Mouse (Mus musculus) kidney, adult 2 months (tissue): ENCODE results near the gene Rab39. TPM values are rescaled to one million over a fixed set of nuclear protein-coding genes. Genes with fewer than 3 reads are reported as not detected.

Experiments
- DNase-seq: peaks from one replicate; pipeline ENCODE4 v3.0.0; 2021
- H3K27ac ChIP-seq: fragments of 200-500 bp; 2 replicates; pipeline ENCODE4 v1.5.1; 2012; ENCODE audit warnings: low read depth, low read length, control low read depth, inconsistent platforms; ENCODE audit not compliant: insufficient read depth
- H3K27me3 ChIP-seq: fragments of 200-500 bp; replicated peaks from 2 replicates; pipeline ENCODE4 v1.6.1; 2012; ENCODE audit warnings: mild to moderate bottlenecking, moderate library complexity, low read length, inconsistent platforms; ENCODE audit not compliant: control insufficient read depth, insufficient read depth
- H3K36me3 ChIP-seq: fragments of 200-500 bp; 2 replicates; pipeline ENCODE4 v1.6.1; 2012; ENCODE audit warnings: mild to moderate bottlenecking, moderate library complexity, low read length, inconsistent platforms; ENCODE audit not compliant: control insufficient read depth, insufficient read depth
- H3K4me1 ChIP-seq: fragments of 200-500 bp; 2 replicates; pipeline ENCODE4 v1.6.1; 2011; ENCODE audit warnings: low read length; ENCODE audit not compliant: control insufficient read depth, insufficient read depth
- H3K4me3 ChIP-seq: fragments of 200-500 bp; 2 replicates; pipeline ENCODE4 v1.5.1; 2011; ENCODE audit warnings: mild to moderate bottlenecking, low read depth, low read length, control low read depth; ENCODE audit not compliant: insufficient read depth
- CTCF ChIP-seq: fragments of 200-500 bp; conservative IDR thresholded peaks from 2 replicates; pipeline ENCODE4 v1.5.1; 2011; ENCODE audit warnings: low read depth, mild to moderate bottlenecking, control low read depth, low read length, moderate library complexity, mixed read lengths; ENCODE audit not compliant: insufficient read depth, insufficient read length
- POLR2A ChIP-seq: fragments of 200-500 bp; IDR thresholded peaks from one replicate; pipeline ENCODE4 v1.6.1; 2011; ENCODE audit warnings: low read depth, low read length, control low read depth
- WGBS: fragments of 180-500 bp; shearing (Covaris S2); methylation state at CpG from one replicate; pipeline ENCODE4 v1.1.7; 2018; 5-methylcytosine and 5-hydroxymethylcytosine counted together
- polyA plus RNA-seq: library from polyadenylated mRNA; depleted of rRNA; stranded (reverse); fragments of >200 nt; gene quantifications from 2 replicates; pipeline ENCODE4 v1.2.3, GENCODE M21; 2012; rRNA removed

The Rab39 gene
- polyA plus RNA-seq, 1 experiment = 0.08 TPM

- no peaks in the 10 kb centered on the region for H3K36me3 ChIP-seq
- H3K27me3 ChIP-seq = no peaks in the 10 kb centered on the region
- peaks cover 11% of the 10 kb centered on the region for H3K4me1 ChIP-seq
- TF ChIP-seq POLR2A = no peak
- DNase-seq = peak; percentile 71
- H3K4me3 ChIP-seq = no peak within 1 kb of the TSS
- 61% methylated on average over 5 of the region's 5 CpGs for WGBS
- H3K27ac ChIP-seq = no peak within 1 kb of the TSS
Measured at GRCm38 (mm10) chr9:53669680-53670219, 36.3 kb downstream of the Rab39 start, which contains the start of gene Cul5. TSS of gene Cul5 (minus strand) at chr9:53670014.

DNA sequence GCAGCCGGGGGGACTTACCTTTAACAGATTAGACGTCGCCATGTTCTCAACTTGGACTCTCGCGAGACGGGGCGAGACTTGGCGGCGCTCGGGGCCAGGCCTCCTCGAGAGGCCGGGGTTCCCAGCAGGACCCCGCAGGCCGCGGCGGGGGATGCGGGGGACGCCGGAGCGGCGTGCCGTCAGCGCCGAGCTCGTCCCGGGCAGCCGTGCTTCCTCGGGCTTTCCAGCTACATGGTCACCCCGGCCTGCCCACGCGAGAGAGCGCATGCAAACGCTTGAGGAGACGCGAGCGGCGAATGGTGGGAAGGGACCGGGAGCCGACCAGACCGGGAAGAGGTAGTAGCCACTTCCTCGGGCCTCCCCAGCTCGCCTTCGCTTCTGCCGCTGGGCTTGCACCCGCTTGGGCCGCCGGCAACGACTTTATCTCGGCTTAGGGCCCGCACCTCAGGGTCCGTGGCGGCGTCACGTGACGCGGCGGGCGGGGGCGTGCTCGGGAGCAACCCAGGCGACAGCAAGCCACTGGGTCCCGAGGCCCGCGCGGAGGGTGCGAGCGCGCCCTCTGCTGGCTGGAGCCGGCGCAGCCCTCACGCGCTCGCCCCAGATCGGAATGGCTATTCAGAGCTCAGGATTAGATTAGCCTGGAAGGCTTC is 38.9 kb downstream of the Rab39 start:
- Histone ChIP-seq H3K4me1 (peaks cover 7% of the 10 kb centered on the region), H3K27me3 (no peaks in the 10 kb centered on the region), H3K36me3 (no peaks in the 10 kb centered on the region), H3K27ac (peak overlapping the region; percentile 91), H3K4me3 (peak overlapping the region; percentile 88)
- under 1% methylated on average over 74 of the region's 74 CpGs for WGBS
- TF ChIP-seq POLR2A (no peak), CTCF (peak; percentile 78)
- DNase-seq = peak; percentile 96

DNA sequence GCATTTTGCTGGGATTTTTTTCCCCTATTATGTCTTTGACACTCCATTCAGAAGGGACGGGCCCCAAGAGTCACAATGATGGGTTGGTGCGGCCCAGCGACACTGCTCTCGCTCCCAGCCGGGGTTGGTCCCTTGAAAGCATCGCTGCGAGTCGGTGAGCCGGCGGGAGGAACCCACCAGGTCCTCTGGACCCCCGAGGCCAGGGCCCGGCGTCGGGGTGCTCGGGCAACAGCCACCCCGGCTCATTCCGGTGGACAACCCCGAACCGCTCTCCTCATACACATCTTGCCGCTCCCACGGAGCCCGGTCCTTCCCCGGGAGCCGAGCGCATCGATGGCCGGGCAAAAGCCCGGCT is 39.4 kb downstream of the Rab39 start:
- H3K27ac ChIP-seq = peak overlapping the region; percentile 91; the same call in 1 of the 2 replicates
- WGBS = under 1% methylated on average over 28 of the region's 28 CpGs

DNA sequence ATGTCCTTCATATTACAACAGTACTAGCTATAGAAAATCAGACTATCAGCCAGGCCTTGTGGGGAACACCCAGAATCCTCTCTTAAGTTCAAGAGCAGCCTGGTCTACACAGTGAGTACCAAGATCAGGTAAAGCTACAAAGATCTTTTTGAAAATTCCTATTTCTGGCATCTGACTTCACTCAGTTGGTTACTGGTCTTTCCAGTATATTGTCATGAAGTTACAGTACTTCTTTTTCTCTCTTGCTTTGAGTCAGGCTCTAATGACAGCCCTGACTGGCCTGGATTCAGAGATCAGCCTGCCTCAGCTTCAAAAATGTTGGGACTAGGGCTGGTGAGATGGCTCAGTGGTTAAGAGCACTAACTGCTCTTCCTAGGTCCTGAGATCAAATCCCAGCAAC is 40.6 kb downstream of the Rab39 start:
- TF ChIP-seq POLR2A = no peak
- TF ChIP-seq CTCF = no peak
- Histone ChIP-seq H3K27me3 (no peaks in the 10 kb centered on the region), H3K27ac (no peak overlapping the region), H3K36me3 (no peaks in the 10 kb centered on the region), H3K4me3 (no peak overlapping the region), H3K4me1 (peaks cover 7% of the 10 kb centered on the region)
- DNase-seq = no peak

More for the DNA sequence above, 39.4 kb downstream of the Rab39 start:
- H3K4me1 ChIP-seq = peaks cover 7% of the 10 kb centered on the region
- no peaks in the 10 kb centered on the region for H3K27me3 ChIP-seq
- peak overlapping the region; percentile 88 for H3K4me3 ChIP-seq
- no peak for DNase-seq
- H3K36me3 ChIP-seq = no peaks in the 10 kb centered on the region
- TF ChIP-seq CTCF (no peak), POLR2A (no peak)

- Histone ChIP-seq H3K27me3 (no peaks in the 10 kb centered on the region), H3K4me1 (peaks cover 7% of the 10 kb centered on the region), H3K36me3 (no peaks in the 10 kb centered on the region), H3K4me3 (no peak overlapping the region), H3K27ac (no peak overlapping the region)
- no peak for DNase-seq
- whole genome bisulfite sequencing = 71% methylated on average over 2 of the region's 2 CpGs
- TF ChIP-seq POLR2A (no peak), CTCF (no peak)
Measured at GRCm38 (mm10) chr9:53664819-53665218, 41.2 kb downstream of the Rab39 start.

DNA sequence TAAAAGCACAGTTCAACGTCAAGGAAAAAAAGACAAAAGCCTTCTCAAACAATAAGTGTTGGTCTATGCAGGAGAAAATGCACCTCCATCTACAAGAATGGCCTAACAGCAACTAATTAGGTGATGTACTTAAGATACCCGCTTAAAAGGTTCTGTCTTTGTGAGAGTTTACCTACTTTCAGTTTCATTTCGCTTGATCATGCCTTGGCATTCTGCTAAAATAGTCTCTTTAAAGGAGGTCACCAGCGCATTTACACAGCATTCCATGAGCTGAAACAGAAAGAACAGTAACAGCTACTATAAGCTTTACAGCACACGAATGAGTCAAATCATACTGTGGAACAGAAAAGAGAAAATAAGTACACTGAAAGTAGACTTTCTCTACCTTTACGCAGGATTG is 71.2 kb downstream of the Rab39 start:
- H3K27me3 ChIP-seq = no peaks in the 10 kb centered on the region
- no peak overlapping the region for H3K4me3 ChIP-seq
- H3K36me3 ChIP-seq = peaks cover 11% of the 10 kb centered on the region
- no peak for TF ChIP-seq CTCF
- no peak for TF ChIP-seq POLR2A
- DNase-seq = no peak
- no peak overlapping the region for H3K27ac ChIP-seq
- no peaks in the 10 kb centered on the region for H3K4me1 ChIP-seq
- 95% methylated on average over 6 of the region's 6 CpGs for WGBS

Other genes starting within 250 kb of the Rab39 start
- gene Atm, start 169.5 kb downstream of the Rab39 start, polyA plus RNA-seq = 1.3 and 1.6 TPM in 2 replicates
- 1.9 and 2.0 TPM in 2 replicates for gene Npat, start 169.2 kb downstream of the Rab39 start, polyA plus RNA-seq
- gene Acat1, start 95.8 kb downstream of the Rab39 start, polyA plus RNA-seq = 134 and 154 TPM in 2 replicates
- gene Cul5, start 36.2 kb downstream of the Rab39 start, polyA plus RNA-seq = 4.2 and 5.4 TPM in 2 replicates
- gene Slc35f2, start 65.3 kb upstream of the Rab39 start, polyA plus RNA-seq = 16.3 and 18.2 TPM in 2 replicates
- gene Sln, start 143.9 kb upstream of the Rab39 start, polyA plus RNA-seq = 0.07 and 7.1 TPM in 2 replicates